Mouse (Mus musculus): ENCODE results near the gene Capn15.

DNA sequence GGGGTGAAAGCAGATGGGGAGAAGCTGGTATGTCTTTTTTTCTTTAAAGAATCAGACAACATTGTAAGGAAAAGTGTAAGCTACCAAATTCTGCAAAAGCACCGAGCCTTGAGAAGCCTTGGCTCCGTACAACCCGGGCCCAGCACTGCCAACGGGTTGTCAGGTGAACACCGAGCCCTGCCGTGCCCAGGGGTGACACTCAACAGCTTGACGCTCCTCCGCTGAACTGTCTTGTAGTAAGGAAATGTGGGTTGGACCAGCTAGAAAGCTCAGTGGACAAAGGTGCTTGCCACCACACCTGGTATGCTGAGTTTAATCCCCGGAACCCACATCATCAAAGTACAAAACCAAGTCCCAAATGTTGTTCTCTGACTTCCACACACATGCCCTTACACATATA lies 39.1 kb upstream of the Capn15 start:
- TF ChIP-seq CTCF (conservative IDR thresholded peaks at IDR 0.05; ENCODE audit: low read length) (no peak), POU5F1 (IDR thresholded peaks at IDR 0.05; ENCODE audit: borderline replicate concordance, low read length) (no peak), NANOG (IDR thresholded peaks at IDR 0.05; ENCODE audit: borderline replicate concordance, low read length) (no peak)

Data from E14TG2a.4 (cell line).